Mouse (Mus musculus) thymus, postnatal 25 days (tissue): Measurements from ENCODE around the gene Tmprss11e.
A peak's percentile ranks its signal among the peaks of the same experiment; 100 is the strongest.

ENCODE experiments used
- DNase-seq: peaks from one replicate; pipeline ENCODE4 v3.0.0; 2022

Tmprss11e gene

DNA sequence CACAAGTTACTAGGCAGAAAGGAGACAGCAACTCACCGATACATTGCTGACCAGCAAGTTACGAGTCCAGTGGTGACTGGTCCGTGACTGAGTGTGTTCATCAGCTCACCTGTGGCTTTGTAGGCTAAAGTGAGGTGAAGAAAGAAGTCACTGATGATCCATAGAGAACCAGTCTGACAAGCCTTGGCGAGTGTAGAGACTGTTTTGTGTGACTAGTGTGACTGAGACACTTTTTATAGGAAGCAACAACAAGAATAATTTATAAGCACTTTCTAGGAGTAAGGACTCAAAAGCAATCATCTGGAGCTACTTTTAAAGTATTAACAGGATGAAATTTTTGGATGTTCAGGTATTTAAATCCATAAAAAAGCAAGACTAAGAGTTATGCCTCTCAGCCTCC is at the start of gene Tmprss11e:
TSS of gene Tmprss11e (minus strand) at position 101 of the 400 bp plus-strand sequence.
- no peak for DNase-seq

DNA sequence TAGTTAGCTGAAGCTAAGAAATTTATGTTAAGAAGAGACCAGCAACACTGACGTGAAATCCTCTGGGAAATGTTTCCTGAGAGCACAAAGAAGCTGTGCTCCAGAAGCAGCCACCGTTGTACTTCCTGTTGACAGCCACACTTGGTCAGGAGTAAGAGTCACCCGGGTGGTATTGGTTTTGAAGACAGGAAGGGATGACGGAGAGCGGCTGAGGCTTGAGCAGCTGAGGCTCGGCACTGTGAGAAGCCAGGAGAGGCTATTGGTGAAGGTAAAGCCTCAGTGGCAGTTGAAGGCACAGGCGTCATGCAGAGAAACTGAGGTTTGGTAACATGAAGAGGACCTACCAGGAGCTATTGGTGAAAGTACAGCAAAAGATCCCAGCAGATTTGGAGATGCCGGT is 47.2 kb upstream of the Tmprss11e start:
- DNase-seq, result no peak

DNA sequence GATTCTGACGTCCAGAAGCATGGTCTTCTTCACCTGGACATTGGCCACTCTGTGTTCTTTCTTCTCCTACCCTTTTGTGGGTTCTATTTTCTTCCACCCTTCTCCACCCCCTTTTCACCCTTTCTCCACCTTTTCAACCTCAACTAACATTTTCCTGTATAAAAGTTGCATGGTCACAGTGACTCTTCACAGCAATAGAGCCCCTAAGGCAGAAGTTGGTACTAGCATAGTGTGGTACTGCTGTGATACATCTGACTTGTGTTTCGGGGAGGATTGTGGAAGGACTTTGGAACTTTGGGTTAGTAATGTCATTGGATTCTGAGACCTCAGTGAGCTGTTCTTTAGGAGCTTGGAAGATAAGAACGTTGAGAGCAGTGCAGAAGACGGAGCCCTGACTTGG is 46.6 kb upstream of the Tmprss11e start:
- DNase-seq, result no peak

DNA sequence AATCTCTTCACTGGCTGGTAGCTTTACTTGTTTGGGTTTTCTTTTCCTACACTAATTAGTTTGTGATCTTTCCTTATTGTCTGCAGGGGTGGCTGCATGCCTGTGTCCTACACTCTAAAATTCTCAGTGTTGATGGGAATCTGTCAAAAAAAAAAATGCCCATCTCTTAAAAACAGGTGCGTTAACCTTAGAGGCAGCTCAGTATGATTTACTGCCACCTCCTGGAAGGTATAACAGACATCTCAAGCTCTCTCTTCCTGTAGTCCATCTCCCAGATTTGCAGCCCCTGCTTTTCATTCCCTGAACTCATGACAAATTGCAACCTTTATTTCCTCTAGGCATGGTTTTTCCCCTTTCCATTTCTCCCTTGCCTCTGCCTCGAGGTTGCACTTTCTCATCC is 44.3 kb upstream of the Tmprss11e start:
- no peak for DNase-seq

DNA sequence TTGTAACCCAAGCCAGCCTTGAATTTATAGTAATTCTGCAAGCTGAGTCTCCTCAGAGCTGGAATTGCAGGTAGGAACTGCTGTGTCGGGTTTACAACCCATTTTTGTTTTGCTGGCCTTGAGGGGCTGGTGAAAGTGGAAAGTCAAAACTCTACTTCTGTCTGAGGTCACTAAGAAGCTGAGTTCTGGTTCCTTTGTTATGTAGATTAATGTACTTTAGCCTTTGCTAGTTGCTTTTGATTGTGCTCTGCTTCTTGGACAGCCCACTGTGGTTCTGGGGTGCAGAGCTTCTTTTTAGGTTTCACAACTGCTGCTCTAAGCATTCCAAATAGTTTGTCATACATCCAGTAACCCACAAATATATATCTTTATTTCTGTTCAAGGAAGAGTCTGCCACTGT is 41.2 kb upstream of the Tmprss11e start:
- DNase-seq, result no peak

DNA sequence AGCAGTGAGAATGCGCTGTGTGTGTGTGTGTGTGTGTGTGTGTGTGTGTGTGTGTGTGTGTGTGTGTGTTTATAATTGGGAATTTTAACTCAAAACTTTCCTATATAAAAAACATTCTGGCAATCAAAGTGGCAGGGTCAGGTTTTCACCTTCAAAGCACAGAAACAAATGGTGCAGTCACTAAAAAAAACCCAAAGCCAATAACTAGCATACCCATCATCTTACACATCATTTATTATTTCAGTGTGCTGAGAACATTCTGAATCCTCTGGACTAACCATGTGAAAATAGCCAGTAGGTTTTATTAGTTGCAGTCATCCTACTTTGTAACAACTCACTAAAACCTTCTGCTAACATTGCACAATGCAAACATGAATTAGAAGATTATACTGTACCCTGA is 38.6 kb upstream of the Tmprss11e start:
- DNase-seq, result no peak

DNA sequence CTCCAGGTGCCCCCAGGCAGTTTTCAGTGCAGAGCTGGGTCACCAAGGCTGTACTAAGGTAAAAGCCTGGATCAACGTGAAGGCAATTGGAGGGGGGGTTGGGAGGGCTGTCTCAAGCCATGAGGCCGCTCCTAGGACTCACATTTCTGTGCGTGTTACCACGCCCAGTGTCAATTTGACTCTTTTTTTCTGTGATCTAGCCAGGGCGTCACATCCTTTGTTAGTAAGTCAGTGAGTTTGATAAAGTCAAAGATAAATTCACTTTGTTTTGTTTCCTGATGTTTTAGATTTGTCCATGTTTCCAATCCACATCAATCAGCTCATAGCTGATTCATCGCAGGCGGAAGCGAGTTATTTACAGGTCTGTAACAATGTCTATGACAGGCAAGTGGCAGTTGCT is 37.4 kb upstream of the Tmprss11e start:
- DNase-seq, result no peak

DNA sequence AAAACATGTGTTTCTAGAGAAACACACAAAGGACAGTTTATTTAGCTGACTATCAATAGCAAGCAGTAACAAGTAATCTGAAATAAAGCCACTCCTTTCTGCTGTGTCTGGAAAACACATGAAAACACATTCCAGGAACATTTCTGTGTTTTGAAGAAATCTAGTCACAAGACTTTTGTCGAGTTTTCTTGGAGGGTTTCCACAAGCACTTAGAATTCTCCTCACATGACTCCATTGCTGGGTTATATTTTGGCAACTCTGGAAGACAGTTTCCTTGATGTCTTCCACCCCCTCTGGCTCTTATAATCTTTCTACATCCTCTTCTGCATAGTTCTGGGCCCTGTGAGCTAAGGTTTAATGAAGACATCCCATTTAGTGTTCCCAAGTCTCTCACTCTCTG is 32.9 kb upstream of the Tmprss11e start:
- no peak for DNase-seq

DNA sequence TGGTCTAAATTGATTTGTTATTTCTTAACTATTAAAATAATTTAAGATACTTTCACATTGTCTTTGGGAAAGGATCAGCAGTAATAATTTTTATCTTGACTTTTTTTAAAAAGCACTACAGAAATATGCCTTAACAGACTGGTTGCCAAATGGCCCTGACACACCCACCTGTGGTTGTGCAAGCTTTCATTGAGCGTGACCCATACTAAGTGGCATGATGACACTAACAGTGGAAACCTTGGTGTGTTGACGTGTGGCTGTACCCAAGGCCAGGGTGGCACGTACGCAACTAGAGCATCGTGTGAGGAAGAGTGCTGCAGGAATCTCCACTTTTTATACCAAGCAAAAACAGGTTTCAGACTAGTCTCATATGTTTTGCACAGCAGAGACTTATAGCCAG is 31.3 kb upstream of the Tmprss11e start:
- no peak for DNase-seq

DNA sequence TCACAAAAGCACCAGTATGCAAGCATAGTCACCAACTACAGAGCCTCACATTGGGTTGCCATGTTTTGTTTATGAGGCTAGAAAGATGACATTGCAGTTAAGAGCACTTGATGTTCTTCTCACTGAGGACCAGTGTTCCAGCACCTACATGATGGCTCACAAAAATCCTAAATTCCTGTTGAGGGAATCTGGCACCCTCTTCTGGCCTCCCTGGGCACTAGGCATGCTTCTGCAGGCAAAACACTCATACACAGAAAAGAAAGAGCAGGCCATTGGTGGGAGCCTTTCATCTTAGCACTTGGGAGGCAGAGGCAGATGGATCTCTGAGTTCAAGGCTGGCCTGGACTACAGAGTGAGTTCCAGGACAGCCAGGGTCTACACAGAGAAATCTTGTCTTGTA is 25.4 kb upstream of the Tmprss11e start:
- no peak for DNase-seq

DNA sequence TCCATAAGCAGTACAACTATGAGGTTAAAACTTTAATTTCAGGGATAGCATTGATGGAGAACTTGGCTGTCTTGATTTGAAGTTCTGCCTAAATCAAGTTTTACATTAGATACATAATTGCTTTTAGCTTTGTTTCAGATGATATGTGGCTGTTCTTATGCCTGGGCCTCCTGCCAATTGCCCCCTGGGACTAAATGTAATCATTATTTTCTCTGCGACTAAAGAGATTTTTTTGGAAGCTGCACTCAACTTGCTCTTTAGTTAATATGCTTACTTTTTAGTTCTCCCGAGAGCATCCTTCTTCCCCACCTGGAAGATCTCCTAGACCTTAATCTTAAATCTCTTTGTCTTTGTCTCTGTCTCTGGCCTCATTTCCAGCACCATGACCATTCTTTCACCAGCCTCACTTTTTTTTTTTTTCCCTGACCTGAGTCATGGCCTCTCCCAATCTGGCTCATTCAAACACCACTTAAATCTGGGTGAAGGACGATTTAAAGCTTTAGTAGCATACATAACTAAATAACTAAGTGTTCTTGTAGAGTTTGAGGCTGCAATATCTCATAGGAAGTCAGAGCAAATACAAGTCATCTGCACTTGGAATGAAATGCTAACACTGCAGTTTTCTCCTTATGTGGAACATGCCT is 23.5 kb upstream of the Tmprss11e start:
- no peak for DNase-seq

DNA sequence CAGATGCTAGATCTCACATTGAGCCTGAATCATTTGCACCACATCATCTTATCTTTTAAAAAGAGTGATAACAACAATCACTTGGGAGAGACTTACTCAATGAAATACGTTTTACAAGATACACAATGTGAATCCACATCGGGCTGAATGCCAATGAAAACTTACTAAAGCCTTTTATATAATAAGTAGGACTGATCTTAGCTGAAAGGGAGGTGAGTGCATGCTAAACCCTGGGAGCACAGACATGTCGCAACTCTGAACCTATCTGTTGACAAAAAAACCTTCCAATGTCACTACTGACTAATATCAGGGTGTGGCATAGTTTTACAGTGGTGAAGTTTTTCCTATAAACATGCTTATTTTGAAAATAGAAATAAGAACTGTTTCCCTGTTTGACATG is 2.8 kb downstream of the Tmprss11e start:
- no peak for DNase-seq

DNA sequence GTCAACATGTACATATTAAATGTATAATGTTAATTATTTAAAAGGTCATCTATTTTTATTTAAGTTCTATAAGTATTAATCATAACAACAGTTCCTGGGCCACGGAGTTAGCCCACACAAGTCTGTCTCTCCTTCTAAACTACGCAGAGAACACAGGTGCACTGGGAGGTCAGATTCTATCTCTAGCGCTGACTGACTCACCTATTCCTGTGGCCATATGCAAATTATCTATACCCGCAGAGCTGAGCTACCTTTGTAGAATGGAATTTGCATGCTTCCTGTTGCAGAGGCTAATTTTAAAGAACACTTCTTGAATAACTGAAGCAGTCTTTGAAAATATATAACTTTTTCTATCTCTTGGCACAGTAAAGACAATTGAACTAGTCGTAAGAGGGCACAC is 4.5 kb downstream of the Tmprss11e start:
- DNase-seq, result no peak

DNA sequence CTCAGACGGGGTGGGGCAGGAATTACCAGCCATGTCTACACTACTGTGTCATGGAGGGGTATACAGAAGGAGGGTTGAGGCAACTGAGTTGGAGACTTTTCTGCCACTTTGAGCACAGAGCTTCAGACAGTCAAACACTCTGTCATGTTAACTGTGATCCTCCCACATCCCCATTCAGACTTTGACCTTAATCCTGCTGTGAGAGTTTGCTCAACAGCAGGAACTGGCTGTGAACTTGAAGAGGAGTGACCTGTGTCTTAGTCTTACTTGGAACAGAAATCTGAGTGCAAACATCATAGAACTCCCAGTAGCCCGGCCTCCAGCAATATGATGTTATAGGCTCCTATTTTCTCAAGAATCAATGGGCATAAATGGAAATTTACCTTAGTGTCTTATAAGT is 9.8 kb downstream of the Tmprss11e start:
- no peak for DNase-seq

DNA sequence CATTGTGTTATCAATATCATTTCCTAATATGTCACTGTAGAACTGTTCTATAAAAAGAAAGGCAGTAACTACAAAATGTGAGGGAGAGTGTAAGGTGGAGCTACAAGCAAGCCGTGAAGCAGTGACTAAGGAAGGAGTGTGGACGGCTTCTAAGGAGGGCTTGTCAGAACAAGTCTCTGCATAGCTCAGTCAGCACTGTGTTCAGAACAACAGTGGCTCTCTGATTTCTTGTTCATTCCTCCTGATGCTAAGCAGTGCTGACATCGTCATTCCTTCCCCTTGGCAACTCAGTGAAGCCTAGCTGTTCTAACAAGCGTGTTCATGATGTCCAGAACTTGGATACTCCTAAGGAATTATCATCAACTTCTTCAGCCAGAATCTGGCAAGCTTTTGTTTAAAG is 15.0 kb downstream of the Tmprss11e start:
- DNase-seq, result no peak

DNA sequence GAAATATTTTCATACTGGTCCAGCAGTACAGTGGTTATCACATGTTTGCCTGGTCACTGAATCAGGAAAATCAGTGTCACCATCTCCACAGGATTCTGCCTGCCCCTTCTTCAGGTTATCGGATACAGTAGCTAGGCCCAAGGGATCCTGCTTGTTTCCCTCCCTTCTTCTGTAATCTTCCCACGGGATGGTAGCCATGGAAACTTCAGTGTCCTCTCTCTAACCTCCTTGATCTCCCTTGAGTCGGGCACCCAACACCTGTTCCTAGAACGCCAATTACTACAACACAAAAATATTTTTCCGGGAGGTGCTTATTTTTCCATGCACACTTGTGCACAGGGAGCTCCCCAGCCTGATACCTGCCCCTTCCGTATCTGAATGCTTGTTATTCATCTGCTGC is 17.0 kb downstream of the Tmprss11e start:
- DNase-seq, result no peak

DNA sequence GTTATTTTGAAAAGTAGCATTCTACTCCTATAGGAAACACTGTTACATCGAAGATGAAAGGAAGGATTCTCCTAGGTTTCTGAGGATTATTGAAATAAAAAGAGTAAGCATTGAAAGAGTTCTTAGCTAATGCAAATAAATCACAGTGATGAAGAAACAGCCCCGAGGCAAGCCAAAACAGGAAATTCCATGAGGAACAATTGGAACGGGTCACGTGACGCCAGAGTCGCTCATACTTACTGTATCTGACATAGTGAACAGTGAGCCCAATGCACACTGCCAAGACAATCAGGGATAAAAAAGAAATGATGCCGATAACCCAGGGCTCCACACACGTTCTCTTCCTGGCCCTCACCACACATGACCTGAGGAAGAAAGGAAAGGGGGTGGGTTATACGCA is 18.6 kb downstream of the Tmprss11e start:
- no peak for DNase-seq

DNA sequence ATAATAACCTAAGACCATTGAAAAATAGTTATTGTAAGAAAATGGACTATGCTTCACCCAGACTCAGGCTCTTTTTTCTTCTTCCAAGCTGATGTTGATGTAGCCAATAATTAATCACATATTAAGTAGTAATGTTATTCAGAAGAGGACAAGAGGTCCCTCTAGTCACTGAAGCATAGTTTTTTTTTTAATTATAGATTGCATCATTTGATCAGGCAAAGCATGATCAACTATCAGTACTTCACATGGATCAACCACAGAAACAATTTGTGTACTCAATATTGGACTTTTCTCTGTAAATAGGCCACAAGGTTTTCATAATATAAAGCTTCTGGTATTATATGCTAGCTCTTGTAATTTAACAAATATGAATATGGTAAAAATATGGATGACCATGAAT is 20.6 kb downstream of the Tmprss11e start:
- no peak for DNase-seq

DNA sequence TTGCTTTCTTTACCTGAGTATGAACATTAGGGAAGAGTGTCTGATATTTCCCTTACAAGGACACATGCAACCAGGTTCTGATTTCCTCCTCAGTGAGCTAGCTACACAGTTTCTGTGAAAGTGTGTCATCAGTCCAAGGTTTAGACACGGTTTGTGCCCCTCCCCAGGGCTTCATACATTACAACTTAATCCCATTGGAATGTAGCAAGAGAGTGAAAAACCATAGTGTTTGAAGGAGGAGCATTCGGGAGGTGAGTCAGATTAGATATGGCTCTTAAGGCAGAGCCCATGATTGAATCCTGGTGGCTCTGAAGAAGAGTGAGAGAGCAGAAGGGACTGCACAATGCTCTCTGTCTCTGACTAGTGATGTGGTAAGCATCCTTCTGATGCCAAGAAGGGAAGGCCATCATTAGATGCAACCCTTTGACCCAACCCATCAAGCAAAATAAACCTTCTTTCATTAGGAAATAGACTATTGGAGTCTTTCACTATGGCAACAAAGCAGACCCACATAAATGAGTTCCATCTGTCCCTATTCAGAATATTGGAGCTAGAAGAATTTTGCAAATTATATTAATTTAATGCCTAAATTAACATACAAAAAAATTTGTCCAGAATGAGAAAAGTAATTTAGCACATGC is 22.7 kb downstream of the Tmprss11e start:
- DNase-seq, result no peak

DNA sequence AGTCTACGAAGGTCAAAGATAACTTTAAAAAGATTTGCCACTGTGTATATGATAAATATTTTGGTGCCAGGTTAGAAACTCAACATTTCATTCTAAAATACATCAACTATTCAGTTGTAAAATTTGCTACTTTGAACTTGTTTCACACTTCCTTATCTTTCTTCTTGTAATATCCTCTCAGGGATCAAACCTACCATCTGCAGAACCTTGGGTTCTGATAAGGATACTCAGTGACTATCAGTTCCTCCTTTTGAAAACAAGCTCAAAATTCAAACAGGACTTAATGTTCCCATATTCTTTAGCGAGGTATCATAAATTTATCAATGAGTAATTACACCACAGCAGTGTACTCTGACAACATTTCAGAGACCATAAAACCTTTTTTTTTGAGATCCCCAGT is 30.6 kb downstream of the Tmprss11e start:
- DNase-seq, result no peak

DNA sequence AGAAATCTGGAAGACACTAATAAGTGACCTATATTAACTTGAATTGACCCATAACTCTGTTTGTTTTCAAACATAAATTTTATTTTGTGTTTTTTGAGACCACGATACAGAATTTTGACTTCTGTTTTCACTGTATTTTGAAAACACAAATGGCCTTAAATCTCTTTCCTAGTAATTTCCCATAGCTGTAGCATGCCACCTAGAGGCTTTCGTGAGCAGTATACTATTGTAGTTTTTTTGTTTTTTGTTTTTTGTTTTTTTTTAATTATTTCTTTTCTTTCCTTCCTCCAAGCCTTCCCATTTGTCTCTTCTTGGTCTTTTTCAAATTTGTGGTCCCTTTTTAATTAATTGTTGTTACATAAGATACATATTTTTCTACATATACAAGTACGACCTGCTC is 40.7 kb downstream of the Tmprss11e start:
- DNase-seq, result no peak

DNA sequence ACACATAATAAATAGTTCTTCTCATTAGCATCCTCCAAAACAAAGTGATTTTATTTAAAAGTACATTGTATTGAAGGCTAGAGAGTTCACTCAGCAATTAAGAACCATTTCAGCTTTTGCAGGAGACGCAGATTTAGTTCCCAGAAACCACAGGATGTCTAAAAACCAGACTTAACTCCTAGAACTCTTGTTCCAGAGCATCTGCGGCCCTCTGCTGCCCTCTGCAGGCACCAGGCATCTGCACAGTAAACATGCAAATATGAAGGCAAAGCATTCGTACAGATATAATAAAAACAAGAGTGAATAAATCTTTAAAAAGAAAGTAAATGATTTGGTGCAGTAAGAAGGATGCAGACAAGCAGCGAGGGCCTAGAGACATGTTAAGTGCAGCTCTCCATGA is 60.9 kb downstream of the Tmprss11e start:
- DNase-seq, result peak; percentile 18

DNA sequence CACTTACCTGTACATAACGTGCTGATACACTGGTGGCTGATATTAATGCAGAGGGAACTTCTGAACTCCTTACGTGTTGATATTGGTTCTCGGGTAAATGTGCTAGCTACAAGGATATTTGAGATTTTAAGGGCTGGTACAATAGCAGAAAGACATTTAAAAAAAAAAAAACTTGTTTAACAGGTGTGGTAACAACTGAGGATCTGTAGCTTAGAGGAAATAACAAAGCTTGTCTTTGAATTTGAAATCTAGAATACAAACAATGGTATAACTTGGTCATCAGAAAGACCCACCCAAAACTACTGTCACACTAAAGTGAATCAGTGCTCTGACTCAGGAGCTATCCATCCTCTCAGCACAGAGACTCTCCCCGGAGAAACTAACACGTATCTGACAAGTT is 69.4 kb downstream of the Tmprss11e start, which contains the start of gene Tmprss11b:
TSS of gene Tmprss11b (minus strand) at position 101 of the 400 bp plus-strand sequence.
- no peak for DNase-seq
